ENCODE assay signal across 9 mouse cellular contexts in the genomic region with DNA sequence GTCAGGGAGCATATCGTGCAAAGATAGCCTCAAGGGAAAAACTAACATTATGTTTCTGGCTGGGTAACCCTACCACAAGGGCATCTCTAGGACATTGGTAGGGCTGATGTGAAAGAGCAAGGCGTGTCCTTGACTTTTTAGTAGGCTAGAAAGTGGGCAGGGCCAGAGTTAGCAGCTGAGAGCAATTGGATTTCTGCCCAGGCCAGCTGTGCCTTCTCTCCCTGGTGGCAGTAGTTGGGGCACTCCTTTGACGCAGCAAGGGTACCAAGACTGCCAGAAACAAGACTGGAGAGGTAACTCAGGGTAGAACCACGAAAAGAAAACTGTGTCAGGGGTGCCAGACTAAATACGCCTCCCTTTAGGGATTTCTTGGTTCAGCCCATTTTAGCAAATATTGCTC.
DNase-seq lines count a peak whose midpoint lies in the region.
"Had no signal": no experiment of that assay in that cellular context is flagged by ENCODE, and none has a peak within 500 bp of the region (broad histone marks: within the 10 kb centered on the region; RNA-seq: fewer than 3 reads in every experiment).

No protein-coding gene starts in this region.

- peak; percentile 54 to 56 for DNase-seq in cerebellum, postnatal 10 days
- no peak for DNase-seq in cerebellum, postnatal 25 days
- DNase-seq in ovary, adult 18-20 months (ENCODE audit: low spot score): peak; percentile 40
- no peak for DNase-seq in ovary, postnatal 14 days (ENCODE audit: low spot score)
- DNase-seq in heart, postnatal 4 days: peak; percentile 79
- DNase-seq in lung, postnatal 4 days: peak; percentile 30 to 71
- no peak for DNase-seq in right cerebral cortex, postnatal 25 days
- DNase-seq in left cerebral cortex, adult 18-20 months (ENCODE audit: low spot score in 2 of 2): no peak
- DNase-seq: embryo, embryonic 11 days had no signal

Comparison
In these comparisons a context has a peak if more than half of its experiments do, and no peak if none do; other contexts are left out.
1. DNase-seq: peak in cerebellum, postnatal 10 days (2 of 2), ovary, adult 18-20 months (single experiment), heart, postnatal 4 days (single experiment) and lung, postnatal 4 days (2 of 2); none in cerebellum, postnatal 25 days (0 of 2), ovary, postnatal 14 days (single experiment), right cerebral cortex, postnatal 25 days (single experiment) and left cerebral cortex, adult 18-20 months (0 of 2).